Mouse (Mus musculus) embryonic fibroblast, embryonic 13.5 days (primary cell): ENCODE results near the gene Nrl.

Source experiments
- CTCF ChIP-seq: IDR thresholded peaks from 2 replicates; pipeline ENCODE4 v1.5.1; 2011; ENCODE audit warnings: mild to moderate bottlenecking, control low read depth, low read length, moderate library complexity, borderline replicate concordance; ENCODE audit not compliant: insufficient read depth
- POLR2A ChIP-seq: IDR thresholded peaks from 2 replicates; pipeline ENCODE4 v1.6.1; 2011; ENCODE audit warnings: low read depth, mild to moderate bottlenecking, control low read depth, low read length, moderate library complexity

GRCm38 (mm10) chr14:55567496-55567895 is 42.7 kb upstream of the Nrl start:
- TF ChIP-seq POLR2A (no peak), CTCF (no peak)
